In genomic region chr14:11833678-11834077, GRCm38 (mm10) we compare ENCODE assay signal across 21 mouse cellular contexts.
A peak's percentile ranks its signal among the peaks of the same experiment; 100 is the strongest.
DNase-seq lines count a peak whose midpoint lies in the region; ATAC-seq and TF ChIP-seq lines count a peak whose summit lies in the region.
"Had no signal": no experiment of that assay in that cellular context is flagged by ENCODE, and none has a peak within 500 bp of the region (broad histone marks: within the 10 kb centered on the region; RNA-seq: fewer than 3 reads in every experiment).

No protein-coding gene starts in this region.

- peak; percentile 29 to 47 for DNase-seq in kidney, adult 8-10 months
- no peak for DNase-seq in kidney, postnatal 4 days
- DNase-seq in R1 (ENCODE audit: low read depth, low spot score): peak; percentile 24
- DNase-seq in kidney, postnatal 0 days (ENCODE audit: low spot score): no peak
- peak; percentile 25 for DNase-seq in yolk sac, embryonic 10.5 days (ENCODE audit: low spot score)
- no peak for DNase-seq in embryonic facial prominence, embryonic 10.5 days (ENCODE audit: low spot score)
- DNase-seq: adrenal gland, postnatal 10 days; cerebellum, adult 11 months; cerebellum, adult 8-10 months; cerebellum, postnatal 14 days; forebrain, postnatal 0 days; gastrocnemius, postnatal 14 days; heart, adult 2 months; heart, postnatal 14 days had no signal

- ATAC-seq in kidney, postnatal 0 days (replicated peaks; ENCODE audit: low FRiP score, low read depth): 0 out of 2 replicates have a peak, but pooled peaks have one; percentile 5
- ATAC-seq: forebrain, embryonic 13.5 days; forebrain, postnatal 0 days; Patski had no signal

- 78% methylated on average over 3 of the region's 3 CpGs for WGBS in kidney, postnatal 0 days
- WGBS in embryonic facial prominence, embryonic 10.5 days: 90% methylated on average over 3 of the region's 3 CpGs

- no peak overlapping the region for H3K27ac ChIP-seq in kidney, postnatal 0 days
- H3K27ac ChIP-seq in embryonic facial prominence, embryonic 10.5 days (replicated peaks): no peak overlapping the region
- H3K27ac ChIP-seq: embryonic facial prominence, embryonic 13.5 days; forebrain, embryonic 13.5 days; heart, adult 2 months; heart, embryonic 15.5 days; hindbrain, embryonic 13.5 days had no signal

- H3K4me2 ChIP-seq in kidney, postnatal 0 days (ENCODE audit: low read length): no peak overlapping the region
- H3K4me2 ChIP-seq: embryonic facial prominence, embryonic 13.5 days; forebrain, embryonic 13.5 days; heart, embryonic 11.5 days; heart, embryonic 15.5 days; hindbrain, embryonic 13.5 days had no signal

- H3K36me3 ChIP-seq in kidney, postnatal 0 days (ENCODE audit: insufficient read depth, low read length): no peaks in the 10 kb centered on the region
- no peaks in the 10 kb centered on the region for H3K36me3 ChIP-seq in embryonic facial prominence, embryonic 10.5 days (replicated peaks)
- H3K36me3 ChIP-seq: embryonic facial prominence, embryonic 13.5 days; heart, embryonic 15.5 days; hindbrain, embryonic 13.5 days had no signal

- no peak overlapping the region for H3K9ac ChIP-seq in kidney, postnatal 0 days (ENCODE audit: low read depth, low read length)
- H3K9ac ChIP-seq: embryonic facial prominence, embryonic 13.5 days; forebrain, embryonic 13.5 days; forebrain, postnatal 0 days; heart, embryonic 15.5 days; hindbrain, embryonic 13.5 days had no signal

- H3K4me1 ChIP-seq in kidney, postnatal 0 days (replicated peaks; ENCODE audit: insufficient read depth, low read length): peaks cover 7% of the 10 kb centered on the region; the same call in 1 of the 2 replicates
- 0 out of 2 replicates have a peak, but pooled peaks cover 3% of the 10 kb centered on the region for H3K4me1 ChIP-seq in embryonic facial prominence, embryonic 10.5 days
- H3K4me1 ChIP-seq: embryonic facial prominence, embryonic 13.5 days; forebrain, embryonic 13.5 days; heart, embryonic 15.5 days had no signal

- TF ChIP-seq CTCF in kidney, postnatal 0 days (IDR thresholded peaks at IDR 0.05; ENCODE audit: low read depth): no peak

- H3K4me3 ChIP-seq in kidney, postnatal 0 days (replicated peaks; ENCODE audit: low read depth, low read length): no peak overlapping the region
- no peak overlapping the region for H3K4me3 ChIP-seq in embryonic facial prominence, embryonic 10.5 days
- H3K4me3 ChIP-seq: embryonic facial prominence, embryonic 13.5 days; forebrain, embryonic 13.5 days; heart, adult 2 months; heart, embryonic 15.5 days; hindbrain, embryonic 13.5 days had no signal

- no peaks in the 10 kb centered on the region for H3K27me3 ChIP-seq in kidney, postnatal 0 days (ENCODE audit: insufficient read depth, low read length)
- H3K27me3 ChIP-seq in embryonic facial prominence, embryonic 10.5 days (replicated peaks; ENCODE audit: low read depth, poor library complexity, severe bottlenecking): no peaks in the 10 kb centered on the region
- H3K27me3 ChIP-seq: CH12.LX; embryonic facial prominence, embryonic 13.5 days; forebrain, embryonic 13.5 days; heart, embryonic 15.5 days; hindbrain, embryonic 13.5 days; Patski had no signal

- H3K9me3 ChIP-seq in kidney, postnatal 0 days (replicated peaks; ENCODE audit: low read length): no peaks in the 10 kb centered on the region
- no peaks in the 10 kb centered on the region for H3K9me3 ChIP-seq in embryonic facial prominence, embryonic 10.5 days
- H3K9me3 ChIP-seq: embryonic facial prominence, embryonic 13.5 days; forebrain, embryonic 13.5 days; heart, embryonic 15.5 days; hindbrain, embryonic 13.5 days had no signal

Comparison
In these comparisons a context has a peak if more than half of its experiments do, and no peak if none do; other contexts are left out.
1. DNase-seq: peak in kidney, adult 8-10 months (2 of 2), R1 (single experiment) and yolk sac, embryonic 10.5 days (single experiment); none in kidney, postnatal 4 days (0 of 2), kidney, postnatal 0 days (single experiment) and embryonic facial prominence, embryonic 10.5 days (single experiment).